Mouse (Mus musculus) lung, embryonic 14.5 days (tissue): ENCODE measurements at regions not wholly inside any gene's neighbourhood (a gene's known extent, or its start where the extent isn't known, plus 50 kb on each side); places are given as distances from the start of the nearest gene placed in this dataset.

Experiments
- ATAC-seq: fragments of 200-750 bp; cut with Nextera tagmentation; 2 replicates; pipeline ENCODE4 v1.8.0; 2017; ENCODE audit warnings: mild to moderate bottlenecking, moderate TSS enrichment, moderate library complexity; ENCODE audit not compliant: insufficient read depth
- DNase-seq: peaks from one replicate; pipeline ENCODE4 v3.0.0-alpha.2; 2015
- H3K27ac ChIP-seq: fragments of 300-500 bp; sonication (generic); 2 replicates; pipeline ENCODE4 v1.5.1; 2014; ENCODE audit warnings: low read depth, mild to moderate bottlenecking, moderate library complexity
- H3K27me3 ChIP-seq: fragments of 300-500 bp; sonication (generic); 2 replicates; pipeline ENCODE4 v1.6.1; 2014; ENCODE audit warnings: low read length, control low read depth; ENCODE audit not compliant: insufficient read depth
- H3K36me3 ChIP-seq: fragments of 300-500 bp; sonication (generic); 2 replicates; pipeline ENCODE4 v1.6.1; 2014; ENCODE audit warnings: control low read depth; ENCODE audit not compliant: insufficient read depth
- H3K4me1 ChIP-seq: fragments of 300-500 bp; sonication (generic); 2 replicates; pipeline ENCODE4 v1.6.1; 2014; ENCODE audit warnings: antibody characterized with exemption, control low read depth; ENCODE audit not compliant: insufficient read depth
- H3K4me2 ChIP-seq: fragments of 300-500 bp; sonication (generic); 2 replicates; pipeline ENCODE4 v1.6.1; 2014; ENCODE audit warnings: mild to moderate bottlenecking
- H3K4me3 ChIP-seq: fragments of 300-500 bp; sonication (generic); 2 replicates; pipeline ENCODE4 v1.5.1; 2014; ENCODE audit warnings: low read depth, low read length
- H3K9ac ChIP-seq: fragments of 300-500 bp; sonication (generic); 2 replicates; pipeline ENCODE4 v1.6.1; 2014
- H3K9me3 ChIP-seq: fragments of 300-500 bp; sonication (generic); 2 replicates; pipeline ENCODE4 v1.6.1; 2016; ENCODE audit warnings: low read depth, low read length, control low read depth
- CTCF ChIP-seq: IDR thresholded peaks from 2 replicates; pipeline ENCODE4 v1.5.1; 2016; ENCODE audit warnings: antibody characterized with exemption, low read depth
- WGBS: fragments of 180-500 bp; shearing (Covaris S2); extraction: QIAGEN DNeasy Blood & Tissue Kit; methylation state at CpG from one replicate; pipeline ENCODE4 v1.1.7; 2014; 5-methylcytosine and 5-hydroxymethylcytosine counted together

DNA sequence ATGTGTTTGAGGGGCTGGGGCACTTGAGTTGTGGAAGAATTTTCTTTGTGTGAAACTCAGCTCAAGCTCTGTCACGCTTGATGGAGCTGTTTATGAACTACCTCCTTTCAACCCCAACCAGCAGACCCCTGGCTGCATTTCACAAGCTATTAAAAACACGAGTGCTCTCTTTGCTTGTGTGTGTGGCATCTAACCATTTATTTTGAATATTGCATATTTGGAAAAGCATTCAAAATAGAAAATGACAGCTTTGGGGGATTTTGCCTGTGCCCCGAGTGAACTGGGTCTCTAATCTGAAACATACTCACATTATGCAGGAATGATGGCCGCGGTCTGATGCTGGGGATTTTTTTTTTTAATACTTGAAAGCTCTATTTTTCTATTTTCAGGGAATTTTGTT, 243.2 kb upstream of the Bmper start:
- no peak for TF ChIP-seq CTCF
- no peak overlapping the region for H3K4me2 ChIP-seq
- no peak overlapping the region for H3K4me3 ChIP-seq
- H3K27ac ChIP-seq: no peak overlapping the region
- no peaks in the 10 kb centered on the region for H3K36me3 ChIP-seq
- H3K27me3 ChIP-seq: no peaks in the 10 kb centered on the region
- WGBS: 66% methylated on average over 5 of the region's 5 CpGs
- H3K9me3 ChIP-seq: no peaks in the 10 kb centered on the region
- DNase-seq: no peak
- no peak for ATAC-seq
- no peaks in the 10 kb centered on the region for H3K4me1 ChIP-seq
- no peak overlapping the region for H3K9ac ChIP-seq

DNA sequence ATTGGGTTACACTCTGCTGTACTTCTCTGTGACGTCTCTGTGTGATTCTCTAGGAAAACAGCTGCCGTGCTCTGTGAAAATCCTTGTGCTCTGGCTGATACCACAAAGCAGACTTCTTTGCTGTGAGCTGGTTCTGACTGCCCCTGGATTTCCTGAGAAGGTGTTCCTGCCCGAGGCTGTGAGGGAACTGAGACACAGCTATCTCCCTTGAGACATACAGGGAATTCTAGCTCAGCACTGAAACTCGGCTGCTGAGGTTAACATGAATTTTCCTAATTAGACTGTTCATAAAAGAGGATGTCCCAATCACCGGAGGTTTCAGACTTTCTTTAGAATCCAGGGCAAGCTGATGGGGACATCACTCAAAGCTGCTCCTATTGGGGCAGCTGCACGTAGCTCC, 233.4 kb upstream of the Bmper start:
- Histone ChIP-seq H3K36me3 (no peaks in the 10 kb centered on the region), H3K9me3 (no peaks in the 10 kb centered on the region), H3K4me3 (no peak overlapping the region), H3K27me3 (no peaks in the 10 kb centered on the region), H3K9ac (no peak overlapping the region), H3K4me2 (no peak overlapping the region), H3K4me1 (no peaks in the 10 kb centered on the region), H3K27ac (no peak overlapping the region)
- no peak for DNase-seq
- 71% methylated on average over 6 of the region's 6 CpGs for WGBS
- TF ChIP-seq CTCF: no peak
- no peak for ATAC-seq

DNA sequence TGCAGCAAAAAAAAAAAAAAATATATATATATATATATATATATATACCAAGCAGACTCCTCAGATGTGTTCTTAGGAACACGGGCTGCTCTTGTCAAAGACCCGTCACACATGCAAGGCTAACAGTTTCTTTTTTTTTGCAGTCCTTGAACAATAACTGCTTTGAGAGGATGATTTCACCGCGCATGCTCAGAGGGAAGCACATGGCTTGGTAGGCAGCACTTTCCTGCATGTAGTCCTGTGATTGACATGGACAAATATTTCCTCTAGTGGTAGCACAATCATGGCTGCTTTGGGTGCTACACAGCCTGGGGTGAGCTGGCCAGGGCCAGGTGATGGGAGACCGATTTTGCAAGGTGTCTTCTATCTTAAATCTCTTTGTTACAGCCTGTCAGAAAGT, 229.3 kb upstream of the Bmper start:
- H3K27me3 ChIP-seq: no peaks in the 10 kb centered on the region
- no peak overlapping the region for H3K4me2 ChIP-seq
- WGBS: 62% methylated on average over 5 of the region's 5 CpGs
- DNase-seq (no peak), ATAC-seq (no peak)
- H3K4me1 ChIP-seq: no peaks in the 10 kb centered on the region
- H3K9me3 ChIP-seq: no peaks in the 10 kb centered on the region
- no peak for TF ChIP-seq CTCF
- H3K4me3 ChIP-seq: no peak overlapping the region
- no peak overlapping the region for H3K27ac ChIP-seq
- H3K36me3 ChIP-seq: no peaks in the 10 kb centered on the region
- no peak overlapping the region for H3K9ac ChIP-seq

DNA sequence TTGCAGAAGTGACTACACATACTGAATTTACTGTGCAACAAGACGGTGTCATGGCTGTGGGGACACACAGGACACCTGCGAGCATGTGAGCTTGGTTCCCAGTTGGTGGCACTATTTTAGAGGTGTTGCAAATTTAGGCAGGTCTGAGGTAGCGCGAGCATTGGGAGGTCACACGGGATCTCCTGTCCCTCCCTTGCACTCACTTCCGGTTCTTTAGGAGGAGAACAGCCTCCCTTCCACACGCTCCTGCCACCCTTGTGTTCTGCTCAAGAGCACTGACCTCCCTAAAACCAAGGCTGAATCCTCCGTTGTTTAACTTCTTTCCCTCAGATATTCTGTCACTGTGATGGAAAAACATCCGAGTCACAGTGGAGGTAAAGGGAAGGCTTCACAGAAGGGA, 227.3 kb upstream of the Bmper start:
- no peak for ATAC-seq
- no peak overlapping the region for H3K9ac ChIP-seq
- H3K36me3 ChIP-seq: no peaks in the 10 kb centered on the region
- H3K4me2 ChIP-seq: no peak overlapping the region
- H3K27ac ChIP-seq: no peak overlapping the region
- H3K4me3 ChIP-seq: no peak overlapping the region
- DNase-seq: no peak
- H3K4me1 ChIP-seq: no peaks in the 10 kb centered on the region
- H3K27me3 ChIP-seq: no peaks in the 10 kb centered on the region
- no peak for TF ChIP-seq CTCF
- no peaks in the 10 kb centered on the region for H3K9me3 ChIP-seq
- WGBS: 64% methylated on average over 9 of the region's 9 CpGs

DNA sequence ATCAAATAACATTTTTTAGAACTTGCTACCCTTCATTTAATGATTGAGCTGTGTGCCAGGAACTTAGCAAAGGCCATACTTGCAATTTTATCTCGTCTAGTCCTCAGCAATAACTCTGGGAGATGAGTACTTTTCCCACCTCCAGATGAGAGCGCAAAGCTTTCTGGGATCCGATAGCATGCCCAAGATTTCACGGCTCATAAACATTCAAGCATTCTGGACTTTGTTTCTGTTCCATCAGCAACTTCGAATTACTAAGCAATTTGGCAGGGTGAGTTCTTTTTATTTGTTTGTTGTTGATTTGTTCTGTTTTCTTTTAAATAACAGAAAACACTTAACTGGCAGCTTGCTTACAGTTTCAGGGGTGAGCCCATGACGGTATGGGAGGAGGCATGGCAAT, 224.6 kb upstream of the Bmper start:
- no peak for DNase-seq
- no peak for TF ChIP-seq CTCF
- no peak for ATAC-seq
- Histone ChIP-seq H3K36me3 (no peaks in the 10 kb centered on the region), H3K4me1 (no peaks in the 10 kb centered on the region), H3K4me2 (no peak overlapping the region), H3K27ac (no peak overlapping the region), H3K4me3 (no peak overlapping the region), H3K9ac (no peak overlapping the region), H3K9me3 (no peaks in the 10 kb centered on the region), H3K27me3 (no peaks in the 10 kb centered on the region)
- WGBS: 78% methylated on average over 6 of the region's 6 CpGs

DNA sequence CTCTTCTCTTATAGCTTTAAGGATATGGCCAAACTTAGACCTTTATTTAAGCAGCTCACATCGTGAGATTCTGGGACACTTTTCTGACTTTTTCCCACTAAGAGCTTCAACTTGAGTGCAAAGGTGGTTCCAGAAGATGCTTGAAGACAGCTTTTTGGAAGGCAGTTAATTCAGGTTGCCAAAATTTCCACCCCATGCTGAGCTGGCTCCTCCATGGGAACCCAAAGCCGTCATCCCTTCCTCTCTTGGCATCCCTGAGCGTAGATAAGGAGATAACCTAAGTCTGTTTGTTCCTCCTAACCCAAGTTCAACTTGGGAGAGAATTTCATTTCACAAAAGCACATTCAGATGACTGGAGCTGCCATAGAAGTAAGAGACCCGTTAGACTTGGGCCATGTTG, 223.7 kb upstream of the Bmper start:
- no peak for TF ChIP-seq CTCF
- WGBS: 51% methylated on average over 4 of the region's 4 CpGs
- no peak overlapping the region for H3K9ac ChIP-seq
- no peaks in the 10 kb centered on the region for H3K27me3 ChIP-seq
- no peak for DNase-seq
- no peaks in the 10 kb centered on the region for H3K9me3 ChIP-seq
- no peak overlapping the region for H3K27ac ChIP-seq
- no peak for ATAC-seq
- H3K4me3 ChIP-seq: no peak overlapping the region
- no peaks in the 10 kb centered on the region for H3K36me3 ChIP-seq
- peaks cover 7% of the 10 kb centered on the region; the same call in 1 of the 2 replicates for H3K4me1 ChIP-seq
- H3K4me2 ChIP-seq: no peak overlapping the region

DNA sequence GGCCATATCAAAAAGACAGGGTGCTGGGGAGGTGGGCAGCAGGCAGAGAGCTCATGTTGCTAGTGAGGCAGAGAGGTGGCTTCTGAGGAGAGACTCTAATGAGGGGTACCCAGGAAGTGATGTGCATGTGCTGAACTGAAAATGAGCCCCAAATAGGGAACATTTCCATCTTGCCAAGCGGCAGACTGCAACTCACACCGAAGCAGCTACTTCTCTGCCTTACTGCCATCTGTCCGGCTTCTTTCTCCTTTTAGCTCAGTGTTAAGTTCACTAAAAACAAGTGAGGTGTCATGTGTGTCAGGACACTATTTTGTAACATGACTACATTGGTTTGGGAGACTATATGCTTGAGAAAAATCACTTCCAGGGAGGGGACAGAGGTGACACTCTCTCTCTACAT, 222.7 kb upstream of the Bmper start:
- ATAC-seq (no peak), DNase-seq (no peak)
- WGBS: 68% methylated on average over 3 of the region's 3 CpGs
- Histone ChIP-seq H3K9me3 (no peaks in the 10 kb centered on the region), H3K36me3 (no peaks in the 10 kb centered on the region), H3K27ac (no peak overlapping the region), H3K4me1 (peaks cover 12% of the 10 kb centered on the region), H3K4me3 (no peak overlapping the region), H3K9ac (no peak overlapping the region), H3K27me3 (no peaks in the 10 kb centered on the region), H3K4me2 (no peak overlapping the region)
- no peak for TF ChIP-seq CTCF
